Mouse (Mus musculus) stomach, embryonic 14.5 days (tissue): ENCODE results near the gene Camkv. TPM values are rescaled to one million over a fixed set of nuclear protein-coding genes. Genes with fewer than 3 reads are reported as not detected.

Experiments used
- ATAC-seq: fragments of 200-750 bp; cut with Nextera tagmentation; 2 replicates; pipeline ENCODE4 v1.8.0; 2017; ENCODE audit warnings: low read depth, moderate TSS enrichment; ENCODE audit not compliant: insufficient number of reproducible peaks, insufficient read depth, low FRiP score
- H3K27ac ChIP-seq: fragments of 300-500 bp; sonication (generic); 2 replicates; pipeline ENCODE4 v1.5.1; 2014; ENCODE audit warnings: mild to moderate bottlenecking, low read length, moderate library complexity, mixed read lengths
- H3K27me3 ChIP-seq: fragments of 300-500 bp; sonication (generic); 2 replicates; pipeline ENCODE4 v1.6.1; 2014; ENCODE audit warnings: low read length, control low read depth, mixed read lengths; ENCODE audit not compliant: control insufficient read depth, insufficient read depth
- H3K36me3 ChIP-seq: fragments of 300-500 bp; sonication (generic); 2 replicates; pipeline ENCODE4 v1.6.1; 2014; ENCODE audit warnings: mild to moderate bottlenecking, control low read depth, low read length, moderate library complexity, mixed read lengths; ENCODE audit not compliant: control insufficient read depth, insufficient read depth
- H3K4me1 ChIP-seq: fragments of 300-500 bp; sonication (generic); 2 replicates; pipeline ENCODE4 v1.6.1; 2014; ENCODE audit warnings: low read length, control low read depth, mixed read lengths; ENCODE audit not compliant: control insufficient read depth, insufficient read depth
- H3K4me2 ChIP-seq: fragments of 300-500 bp; sonication (generic); replicated peaks from 2 replicates; pipeline ENCODE4 v1.6.1; 2014; ENCODE audit warnings: low read depth, low read length, control low read depth
- H3K4me3 ChIP-seq: fragments of 300-500 bp; sonication (generic); 2 replicates; pipeline ENCODE4 v1.5.1; 2014; ENCODE audit warnings: low read depth, low read length, control low read depth
- H3K9ac ChIP-seq: fragments of 300-500 bp; sonication (generic); replicated peaks from 2 replicates; pipeline ENCODE4 v1.6.1; 2014; ENCODE audit warnings: low read depth, mild to moderate bottlenecking, control low read depth, low read length, moderate library complexity, mixed read lengths
- H3K9me3 ChIP-seq: fragments of 300-500 bp; sonication (generic); 2 replicates; pipeline ENCODE4 v1.6.1; 2016; ENCODE audit warnings: low read depth, low read length, control low read depth; ENCODE audit not compliant: control insufficient read depth
- WGBS: fragments of 180-500 bp; shearing (Covaris S2); extraction: QIAGEN DNeasy Blood & Tissue Kit; methylation state at CpG from one replicate; pipeline ENCODE4 v1.1.7; 2014; 5-methylcytosine and 5-hydroxymethylcytosine counted together
- polyA plus RNA-seq: library from polyadenylated mRNA; unstranded; fragments of >200 nt; fragmentation: Nextera tagmentation; extraction: Ambion mirVana; gene quantifications from 2 replicates; pipeline ENCODE4 v1.2.1, GENCODE M21; 2014

Gene Camkv
- polyA plus RNA-seq, 1 experiment from 2014 or later = 1.6 TPM

- Histone ChIP-seq H3K9me3 (no peaks in the 10 kb centered on the region), H3K27ac (no peak overlapping the region), H3K4me1 (no peaks in the 10 kb centered on the region), H3K27me3 (no peaks in the 10 kb centered on the region), H3K4me2 (no peak overlapping the region), H3K4me3 (no peak overlapping the region), H3K9ac (no peak overlapping the region), H3K36me3 (peaks cover 9% of the 10 kb centered on the region)
- peak; percentile 77; the same call in 1 of the 2 replicates for ATAC-seq
- WGBS = 73% methylated on average over 8 of the region's 8 CpGs
These were observed 36.4 kb downstream of the Camkv start for GRCm38 (mm10) chr9:107971690-107972541.

GRCm38 (mm10) chr9:107974491-107975171, 39.2 kb downstream of the Camkv start:
- Histone ChIP-seq H3K9ac (no peak overlapping the region), H3K27ac (no peak overlapping the region), H3K4me2 (no peak overlapping the region), H3K9me3 (no peaks in the 10 kb centered on the region), H3K4me3 (no peak overlapping the region), H3K27me3 (no peaks in the 10 kb centered on the region), H3K36me3 (peaks cover 5% of the 10 kb centered on the region; the same call in 1 of the 2 replicates), H3K4me1 (no peaks in the 10 kb centered on the region)
- WGBS = 77% methylated on average over 10 of the region's 10 CpGs
- peak; percentile 53; the same call in 1 of the 2 replicates for ATAC-seq

- Histone ChIP-seq H3K27ac (peak within 1 kb of the TSS; percentile 6; the same call in 1 of the 2 replicates), H3K36me3 (0 out of 2 replicates have a peak, but pooled peaks cover 5% of the 10 kb centered on the region), H3K9ac (no peak within 1 kb of the TSS), H3K9me3 (no peaks in the 10 kb centered on the region), H3K4me1 (peaks cover 2% of the 10 kb centered on the region; the same call in 1 of the 2 replicates), H3K4me3 (no peak within 1 kb of the TSS), H3K4me2 (peak within 1 kb of the TSS; percentile 10; the same call in 1 of the 2 replicates), H3K27me3 (no peaks in the 10 kb centered on the region)
- ATAC-seq = peak; percentile 74
- 59% methylated on average over 12 of the region's 12 CpGs for WGBS
These were observed 40.2 kb downstream of the Camkv start, which contains the start of gene Uba7 for GRCm38 (mm10) chr9:107975399-107976386. Gene Uba7, plus strand, starts transcription at chr9:107975505.

GRCm38 (mm10) chr9:107978815-107979214, 43.3 kb downstream of the Camkv start:
- no peaks in the 10 kb centered on the region for H3K36me3 ChIP-seq
- peaks cover 25% of the 10 kb centered on the region for H3K4me1 ChIP-seq
- H3K27me3 ChIP-seq = no peaks in the 10 kb centered on the region
- no peak overlapping the region for H3K9ac ChIP-seq
- no peak overlapping the region for H3K4me2 ChIP-seq
- no peak overlapping the region for H3K27ac ChIP-seq
- no peaks in the 10 kb centered on the region for H3K9me3 ChIP-seq
- 88% methylated on average over 12 of the region's 12 CpGs for WGBS
- no peak overlapping the region for H3K4me3 ChIP-seq
- no peak for ATAC-seq

GRCm38 (mm10) chr9:107981684-107982605, 46.5 kb downstream of the Camkv start:
- Histone ChIP-seq H3K9ac (peak overlapping the region; percentile 59), H3K4me1 (peaks cover 35% of the 10 kb centered on the region), H3K27me3 (no peaks in the 10 kb centered on the region), H3K9me3 (no peaks in the 10 kb centered on the region), H3K27ac (peak overlapping the region; percentile 100), H3K4me2 (peak overlapping the region; percentile 88), H3K4me3 (peak overlapping the region; percentile 45), H3K36me3 (no peaks in the 10 kb centered on the region; the same call in 1 of the 2 replicates)
- peak; percentile 39; the same call in 1 of the 2 replicates for ATAC-seq
- WGBS = 27% methylated on average over 7 of the region's 7 CpGs

GRCm38 (mm10) chr9:107982681-107983346, 47.3 kb downstream of the Camkv start, which contains the start of gene Gm20661:
Gene Gm20661, plus strand, starts transcription at chr9:107983058.
- Histone ChIP-seq H3K4me1 (peaks cover 35% of the 10 kb centered on the region), H3K27ac (peak within 1 kb of the TSS; percentile 100), H3K9me3 (no peaks in the 10 kb centered on the region), H3K27me3 (no peaks in the 10 kb centered on the region), H3K4me2 (peak within 1 kb of the TSS; percentile 88), H3K36me3 (no peaks in the 10 kb centered on the region; the same call in 1 of the 2 replicates), H3K4me3 (peak within 1 kb of the TSS; percentile 45), H3K9ac (peak within 1 kb of the TSS; percentile 59)
- 9% methylated on average over 14 of the region's 14 CpGs for WGBS
- peak; percentile 77 for ATAC-seq

GRCm38 (mm10) chr9:107983421-107983890, 48.0 kb downstream of the Camkv start:
- H3K9me3 ChIP-seq = no peaks in the 10 kb centered on the region
- H3K4me1 ChIP-seq = peaks cover 35% of the 10 kb centered on the region
- ATAC-seq = peak; percentile 50
- H3K27me3 ChIP-seq = no peaks in the 10 kb centered on the region
- 4% methylated on average over 4 of the region's 4 CpGs for WGBS
- H3K27ac ChIP-seq = peak overlapping the region; percentile 100
- peak overlapping the region; percentile 88 for H3K4me2 ChIP-seq
- H3K9ac ChIP-seq = peak overlapping the region; percentile 59
- H3K4me3 ChIP-seq = peak overlapping the region; percentile 45
- no peaks in the 10 kb centered on the region; the same call in 1 of the 2 replicates for H3K36me3 ChIP-seq
